Mouse (Mus musculus) thymus, postnatal 36 days (tissue): ENCODE data around the gene Miox.

ENCODE experiments used
- DNase-seq, 2 experiments: peaks; one replicate each; pipeline ENCODE4 v3.0.0; 2022; ENCODE audit warnings: mixed read lengths in 2 of 2

Miox gene

DNA sequence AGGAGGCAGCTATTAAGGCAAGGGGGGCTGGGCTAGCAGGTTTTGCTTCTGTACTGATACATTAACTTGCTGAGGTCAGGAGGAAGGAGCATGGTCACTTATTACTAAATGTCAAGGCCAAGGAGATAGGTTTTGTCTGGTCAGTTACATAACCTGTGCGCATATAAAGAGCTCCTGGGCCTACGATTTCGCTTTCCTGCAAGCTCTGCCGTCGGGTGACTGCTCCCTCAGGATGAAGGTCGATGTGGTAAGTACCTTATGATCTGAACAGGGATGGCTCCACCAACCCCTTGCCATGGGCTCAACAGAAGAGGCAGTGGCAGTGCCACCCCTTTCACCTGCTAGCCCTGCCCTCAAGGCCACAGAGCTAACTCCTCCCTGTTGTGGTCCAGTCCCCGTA lies at the start of gene Miox:
Gene Miox (plus strand): TSS at position 128 of the 400 bp plus-strand sequence.
- DNase-seq, result no peak

DNA sequence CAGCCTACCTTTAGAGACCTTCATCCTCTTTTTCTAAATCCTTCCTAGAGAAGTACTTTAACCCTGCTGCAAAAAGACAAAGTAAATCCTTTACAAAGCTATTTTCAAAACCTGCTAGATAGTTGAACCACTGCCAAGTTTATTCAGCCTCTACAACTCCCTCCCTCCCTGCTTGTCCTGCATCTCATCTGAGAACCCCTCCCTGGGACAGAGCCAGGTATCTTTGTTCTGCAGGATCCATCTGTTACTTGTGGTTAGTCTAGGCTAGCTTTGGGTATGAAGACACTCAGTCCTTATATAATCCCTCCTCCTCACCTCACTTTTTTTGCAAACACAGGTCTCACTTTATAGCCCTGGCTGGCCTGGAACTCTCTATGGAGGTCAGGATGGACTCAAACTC lies 49.2 kb upstream of the Miox start:
- no peak for DNase-seq

DNA sequence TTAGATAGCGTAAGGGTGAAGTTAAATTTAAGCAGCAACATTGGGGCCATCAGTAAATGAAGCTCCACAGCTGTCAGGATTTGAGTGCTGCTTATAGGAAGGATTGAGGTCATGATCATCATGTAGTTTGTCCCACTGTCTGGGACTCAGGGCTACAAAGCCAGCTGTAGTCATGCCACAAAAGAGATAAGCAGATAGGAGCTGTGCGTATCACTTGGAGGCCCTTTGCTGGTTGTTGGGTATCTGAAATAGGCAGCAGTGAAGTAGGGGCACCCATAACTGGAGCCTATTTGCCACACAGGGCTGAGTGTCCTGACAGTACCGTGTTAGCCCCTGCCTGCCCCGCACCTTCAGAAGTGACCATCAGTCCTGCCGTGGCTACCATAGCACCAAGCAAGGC lies 48.7 kb upstream of the Miox start:
- no peak for DNase-seq

DNA sequence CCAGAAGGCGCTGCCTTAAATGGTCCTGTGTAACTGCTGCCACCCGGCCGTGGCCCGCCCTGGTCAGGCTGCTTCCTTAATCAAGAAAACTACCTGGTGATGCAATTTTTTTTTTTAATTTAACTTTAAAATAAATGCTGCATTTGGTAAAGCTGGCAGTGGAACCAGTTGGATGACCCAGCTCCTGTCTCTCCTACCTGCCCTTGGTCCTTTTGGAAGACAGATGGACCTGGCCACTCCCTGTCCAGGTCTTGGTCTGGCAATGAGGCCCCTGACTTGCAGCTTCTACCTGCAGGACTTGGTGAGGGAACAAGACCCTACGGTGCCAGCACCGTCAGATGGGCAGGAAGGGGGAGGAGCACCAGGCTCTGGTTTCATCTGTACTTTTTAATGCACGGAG lies 48.1 kb upstream of the Miox start:
- peak in 1 of 2 experiments; percentile 56 for DNase-seq

DNA sequence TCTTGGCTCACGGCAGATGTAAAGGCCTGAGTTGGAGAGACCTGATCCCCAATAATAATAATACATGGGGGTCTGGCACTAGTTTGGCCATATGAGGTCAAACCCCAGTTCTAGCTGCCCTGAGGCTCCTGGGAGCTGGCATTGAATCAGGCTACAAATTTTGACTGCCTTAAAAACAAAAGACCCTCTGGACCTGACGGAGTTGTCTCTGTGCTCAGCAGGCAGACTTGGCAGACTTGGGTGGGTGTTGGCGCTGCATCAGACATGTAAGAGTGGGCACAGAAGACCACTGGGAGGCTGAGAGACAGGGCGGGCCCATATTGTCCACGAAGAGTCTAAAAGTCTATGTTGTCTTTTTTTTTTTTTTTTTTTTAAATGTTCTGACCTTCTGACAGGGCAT lies 47.6 kb upstream of the Miox start:
- no peak for DNase-seq

DNA sequence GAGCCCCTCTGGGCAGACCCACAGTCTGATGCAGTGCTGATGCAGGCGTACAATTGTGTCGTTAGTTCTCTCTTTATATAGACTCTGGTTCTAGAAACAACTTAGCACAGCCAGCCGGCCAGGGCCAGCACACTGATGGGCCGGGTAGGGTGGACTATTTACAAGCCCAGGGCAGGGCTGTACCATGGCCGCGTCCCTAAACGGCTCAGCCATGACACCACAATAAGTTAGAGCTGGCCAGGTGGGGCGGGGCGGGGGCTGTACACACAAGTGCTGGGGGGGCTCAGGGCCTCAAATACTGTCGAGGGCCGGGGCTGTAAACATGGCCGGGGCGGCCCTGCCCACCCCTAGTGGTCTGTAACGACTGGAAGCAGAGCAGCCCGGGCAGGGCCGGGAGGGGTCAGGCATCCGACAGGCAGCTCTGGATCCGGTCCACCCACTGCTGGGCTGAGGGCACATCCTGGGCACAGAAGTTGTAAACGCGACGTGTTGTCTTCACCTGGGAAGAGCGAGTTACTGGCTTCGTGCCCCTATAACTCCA lies 45.9 kb upstream of the Miox start:
- no peak for DNase-seq

DNA sequence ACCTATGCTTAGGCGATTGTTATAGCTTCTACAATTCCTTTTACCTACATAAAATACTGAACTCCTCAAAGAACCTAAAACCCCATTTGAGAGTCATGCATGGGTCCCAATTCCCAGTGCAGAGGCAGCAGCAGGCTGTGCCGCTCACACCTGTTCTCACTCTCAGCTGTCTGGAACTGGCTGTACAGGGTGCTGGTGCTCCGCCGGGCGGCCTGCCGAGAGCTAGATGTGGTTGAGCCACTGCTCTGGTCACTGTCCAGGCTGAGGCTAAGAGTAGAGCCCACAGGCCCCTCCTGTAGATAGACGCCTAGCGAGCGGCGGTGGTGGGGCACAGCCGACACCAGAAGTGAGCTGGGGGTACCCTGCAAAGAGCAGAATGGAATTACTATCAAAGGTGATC lies 44.7 kb upstream of the Miox start:
- DNase-seq, result no peak

DNA sequence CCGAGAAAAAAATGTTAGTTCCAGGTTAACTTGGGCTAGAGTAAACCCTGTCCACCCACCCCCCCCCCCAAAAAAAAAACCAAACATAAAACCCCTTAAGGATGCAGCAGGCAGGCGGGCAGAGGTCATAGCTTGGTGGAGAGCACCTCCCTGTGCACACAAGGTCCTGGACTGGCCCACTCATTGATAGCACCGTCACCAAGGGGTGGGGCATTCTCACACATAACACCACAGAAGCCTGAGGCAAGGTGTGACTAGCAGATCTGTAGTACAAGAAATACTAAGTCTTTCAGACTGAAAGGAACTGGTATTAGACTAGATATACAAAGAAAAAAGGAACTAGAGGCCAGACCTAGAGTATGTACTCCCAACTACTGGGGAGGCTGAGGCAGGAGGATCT lies 42.7 kb upstream of the Miox start:
- DNase-seq, result no peak

DNA sequence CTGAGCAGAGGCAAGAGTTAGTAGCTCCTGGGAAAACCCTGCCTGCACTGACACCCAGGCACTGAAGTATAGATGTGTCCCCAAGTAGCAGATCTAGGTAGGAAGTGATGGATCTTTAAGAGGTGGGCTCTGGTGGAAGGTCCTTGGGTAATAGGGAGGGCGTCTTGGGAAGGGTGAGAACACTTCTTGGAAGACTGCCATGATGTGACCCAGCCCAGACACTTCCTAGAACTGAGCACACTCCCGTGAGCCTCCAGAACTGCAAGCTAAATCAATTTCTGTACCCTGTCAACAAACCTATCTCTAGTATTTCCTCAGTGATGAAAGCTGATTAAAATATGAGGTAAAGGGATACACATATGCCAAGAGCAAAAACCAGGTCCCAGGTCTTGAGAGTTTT lies 41.4 kb upstream of the Miox start:
- DNase-seq, result no peak

DNA sequence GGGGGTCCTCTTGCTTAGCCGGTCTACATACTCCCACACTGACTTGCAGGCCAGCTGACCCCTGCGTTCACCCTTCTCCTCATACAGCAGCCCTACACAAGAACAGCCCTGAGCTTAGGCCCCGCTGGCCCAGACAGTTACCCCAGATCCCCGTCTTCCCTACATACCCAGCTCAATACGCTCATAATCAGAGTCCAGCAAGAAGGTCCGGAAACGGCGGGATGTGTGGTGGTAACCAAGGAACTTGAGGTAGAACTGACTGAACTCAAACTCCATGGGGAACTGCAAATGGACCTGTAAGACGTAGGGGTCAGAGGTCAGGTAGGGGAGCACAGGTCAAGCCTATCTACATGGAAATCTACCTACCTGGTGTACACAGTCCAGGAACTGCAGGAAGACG lies 40.4 kb upstream of the Miox start:
- no peak for DNase-seq

DNA sequence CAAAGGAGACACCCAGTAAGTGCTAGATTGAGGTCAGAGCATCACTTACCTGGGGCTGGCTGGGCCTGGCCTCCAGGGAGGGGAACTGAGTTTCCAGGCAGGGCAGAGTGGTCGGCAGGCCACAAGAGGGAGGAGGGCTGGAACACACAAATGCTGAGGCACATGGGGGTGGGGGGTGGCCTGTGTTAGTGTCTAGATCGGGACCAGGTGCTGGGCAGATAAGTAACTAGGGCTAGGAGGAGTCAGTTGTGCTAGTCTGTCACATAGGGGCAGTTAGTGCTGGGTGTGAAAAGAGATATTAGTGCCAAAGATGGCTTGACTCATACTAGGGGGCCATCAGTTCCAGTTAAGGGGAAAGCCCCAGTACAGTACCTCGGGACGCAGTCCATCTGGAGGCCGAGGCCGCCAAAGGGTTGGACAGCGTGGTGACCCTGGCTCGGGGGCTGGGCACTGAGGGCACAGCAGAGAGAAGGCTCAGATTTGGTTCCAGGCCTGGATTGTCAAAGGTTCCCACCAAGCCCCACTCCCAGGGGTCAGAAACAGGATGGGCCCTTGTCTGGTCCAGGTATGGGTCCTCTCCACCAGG lies 38.5 kb upstream of the Miox start:
- no peak for DNase-seq

DNA sequence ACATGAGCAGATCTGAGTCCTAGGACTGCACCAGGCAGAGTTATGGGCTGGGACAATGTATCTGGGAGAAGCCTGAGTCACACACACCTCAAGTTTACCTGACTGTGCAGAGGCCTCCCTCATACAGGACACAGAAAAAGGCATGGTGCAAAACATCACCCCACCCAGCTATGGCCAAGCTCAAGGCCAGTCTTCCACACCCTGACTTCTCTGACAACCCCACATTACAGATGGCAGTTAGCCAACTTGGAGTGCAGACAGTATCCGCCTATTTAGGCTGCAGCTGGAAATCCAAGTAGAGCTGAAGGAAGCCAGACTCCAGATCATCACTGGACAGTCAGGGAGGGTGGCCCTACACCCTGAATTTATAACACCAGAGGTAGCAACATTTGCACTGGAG lies 37.7 kb upstream of the Miox start:
- no peak for DNase-seq

DNA sequence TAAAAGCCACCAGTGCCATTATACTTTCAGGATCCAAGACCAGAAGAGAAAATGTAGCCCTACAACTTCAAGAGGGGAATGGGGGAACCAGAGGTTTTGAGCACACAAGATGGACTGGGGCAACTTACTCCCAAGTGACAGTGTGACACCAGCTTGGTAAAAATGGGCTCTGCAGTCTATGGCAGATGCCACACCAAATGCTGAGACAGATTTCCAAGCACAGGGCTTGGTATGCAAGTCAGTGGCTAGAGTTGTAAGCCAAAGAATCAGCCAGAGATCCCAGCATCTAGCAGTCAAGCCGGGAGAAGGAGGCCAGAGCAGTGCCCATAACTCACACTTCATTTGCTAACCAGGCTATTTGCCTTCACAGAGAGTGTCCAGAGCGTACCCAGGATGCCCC lies 36.5 kb upstream of the Miox start:
- DNase-seq, result no peak

DNA sequence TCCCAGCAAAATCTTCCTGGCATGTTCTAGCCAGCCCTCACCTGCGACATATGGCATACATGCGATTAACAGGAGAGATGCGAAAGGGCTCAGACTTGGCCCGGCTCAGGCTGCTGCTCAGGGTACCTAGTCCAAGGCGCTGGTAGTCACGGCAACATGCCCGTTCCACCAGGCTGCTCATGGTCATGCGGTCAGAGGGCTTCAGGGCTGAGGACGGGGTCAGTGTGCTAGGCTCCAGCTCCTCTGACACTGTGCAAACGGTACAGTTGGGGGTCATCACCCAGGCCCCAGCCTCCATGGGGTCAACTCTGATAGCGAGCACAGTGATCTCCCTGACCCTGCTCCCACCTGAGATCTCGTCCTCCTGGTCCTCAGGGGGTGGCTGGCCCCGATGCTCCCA lies 34.0 kb upstream of the Miox start:
- DNase-seq, result no peak

DNA sequence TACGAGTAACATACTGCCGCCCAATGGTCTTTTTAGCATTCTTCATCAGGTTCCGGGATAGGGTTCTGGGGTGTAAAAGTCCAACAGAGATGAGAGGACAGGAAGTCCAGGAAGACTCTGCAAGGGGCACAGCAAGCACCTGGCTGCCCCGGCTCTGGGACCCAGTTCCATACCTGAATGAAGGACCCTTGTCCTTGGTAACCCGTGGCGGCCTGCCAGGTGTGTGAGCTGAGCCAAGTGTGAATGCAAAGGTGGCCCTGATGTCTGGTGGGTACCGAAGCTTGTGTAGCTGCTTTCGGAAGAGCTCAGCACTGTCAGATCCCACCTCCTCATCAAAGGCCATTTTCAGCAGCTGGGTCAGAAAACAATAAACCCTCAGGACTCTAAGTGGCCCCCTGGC lies 33.6 kb upstream of the Miox start:
- DNase-seq, result no peak

DNA sequence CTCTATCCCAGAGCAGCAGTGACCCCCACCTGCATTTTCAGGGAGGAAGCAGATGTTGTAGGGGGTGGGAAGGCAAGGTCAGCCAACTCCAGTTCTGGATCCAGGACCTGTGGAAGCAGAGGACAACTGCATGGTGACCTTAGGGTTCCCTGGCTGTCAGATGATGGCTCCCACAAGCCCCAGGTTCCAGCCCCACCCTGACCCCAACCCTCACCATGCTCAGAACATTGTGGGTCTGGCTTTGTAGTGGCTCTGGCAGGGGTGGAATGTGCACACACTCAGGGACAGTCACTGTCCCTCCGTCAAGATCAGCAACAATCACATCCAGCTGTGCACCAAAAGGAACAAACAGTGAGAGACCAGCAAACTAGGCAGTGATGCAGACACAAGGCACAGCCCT lies 28.2 kb upstream of the Miox start:
- DNase-seq, result no peak

DNA sequence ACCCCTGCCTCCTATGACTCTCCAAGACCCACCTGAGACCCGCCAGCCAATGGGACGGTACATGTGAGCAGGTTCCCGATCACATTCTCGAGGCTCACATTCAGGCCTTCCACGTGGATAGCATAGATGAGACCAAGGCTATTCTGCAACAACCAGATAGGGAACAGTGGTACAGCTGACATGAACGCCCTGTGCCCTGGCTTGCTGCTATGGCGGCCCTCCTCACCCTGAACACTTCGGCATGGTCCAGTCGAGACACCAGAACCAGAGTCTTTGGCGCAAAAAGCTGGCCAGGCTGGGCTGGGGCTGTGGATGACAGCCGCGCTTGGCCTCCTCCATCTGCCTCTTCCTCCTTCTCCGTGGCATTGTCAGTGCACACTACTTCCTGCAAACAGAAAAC lies 26.7 kb upstream of the Miox start:
- no peak for DNase-seq

DNA sequence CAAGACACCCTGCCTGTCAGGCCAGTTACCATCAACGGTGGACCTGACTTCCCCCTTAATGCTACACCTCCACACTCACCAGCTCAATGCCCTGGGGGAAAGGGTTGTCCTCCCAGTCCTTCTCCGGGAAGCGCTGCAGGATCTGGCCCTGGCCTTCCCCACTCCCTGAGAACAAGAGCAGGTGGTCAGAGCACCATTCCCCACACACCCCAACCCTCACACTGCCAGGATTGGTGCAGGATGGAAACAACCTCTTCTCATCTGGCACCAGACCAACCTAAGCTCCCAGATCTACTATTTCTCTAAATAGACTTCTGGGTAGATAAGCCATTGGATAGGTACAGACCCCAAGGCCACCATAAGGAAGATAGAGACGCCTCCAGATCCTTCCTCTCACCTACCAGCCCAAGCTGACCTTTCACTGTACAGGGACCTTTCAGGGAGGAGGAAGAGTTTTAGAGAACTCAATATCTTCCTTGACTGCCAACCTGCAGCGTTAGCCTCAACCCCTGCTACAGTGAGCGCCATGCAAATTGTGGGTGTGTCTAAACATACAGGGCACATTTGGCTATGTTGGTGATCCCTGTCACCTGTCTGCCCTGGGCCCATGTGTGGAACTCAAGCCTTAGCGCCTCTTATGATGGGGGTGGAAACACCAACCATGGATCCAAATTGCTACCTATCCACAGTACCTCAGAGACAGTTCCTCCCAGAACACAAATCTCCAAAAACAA lies 25.6 kb upstream of the Miox start:
- DNase-seq, result peak in 1 of 2 experiments; percentile 26

DNA sequence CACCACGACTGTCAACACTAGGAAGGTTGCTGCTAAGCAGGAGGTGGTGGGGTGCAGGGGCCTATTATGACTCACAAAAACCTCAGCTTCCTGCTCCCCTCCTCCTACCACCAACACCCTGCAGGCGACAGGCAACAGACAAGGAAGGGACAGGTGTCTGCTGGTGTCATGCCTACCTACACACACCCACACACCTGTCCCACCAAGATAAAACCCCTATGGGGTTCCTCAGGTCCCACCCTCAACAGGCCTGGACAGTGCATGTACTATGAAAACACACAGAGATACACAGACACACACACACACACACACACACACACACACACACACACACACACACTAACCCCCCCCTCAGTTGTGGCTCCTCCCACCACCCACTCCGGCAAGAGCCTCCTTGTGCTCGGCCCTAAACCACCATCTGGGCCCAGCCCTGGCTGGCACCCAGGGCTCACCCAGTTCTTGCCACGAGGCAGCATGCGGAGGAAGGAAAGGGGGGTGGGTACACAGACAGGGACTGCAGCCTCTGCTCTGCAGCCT lies 24.2 kb upstream of the Miox start:
- peak; percentile 80 to 88 for DNase-seq

DNA sequence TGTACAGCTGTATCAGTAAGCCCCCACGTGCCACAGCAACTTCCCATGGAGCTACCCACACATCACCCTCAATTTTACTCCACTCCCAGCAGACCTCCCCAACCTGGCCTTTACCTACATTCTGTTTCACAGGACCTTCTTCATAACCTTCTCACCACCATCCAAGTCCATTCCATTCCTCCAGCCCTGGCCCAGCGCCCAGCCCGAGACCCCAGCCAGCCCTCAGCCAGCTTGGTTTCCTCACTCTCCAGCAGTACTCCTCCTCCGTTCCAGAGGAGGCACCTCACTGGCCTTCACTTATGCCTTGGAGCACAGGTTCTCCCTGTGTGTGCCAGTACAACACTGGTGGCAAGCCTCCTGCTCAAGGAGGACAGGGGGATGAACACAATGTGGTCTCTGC lies 20.8 kb upstream of the Miox start:
- no peak for DNase-seq

DNA sequence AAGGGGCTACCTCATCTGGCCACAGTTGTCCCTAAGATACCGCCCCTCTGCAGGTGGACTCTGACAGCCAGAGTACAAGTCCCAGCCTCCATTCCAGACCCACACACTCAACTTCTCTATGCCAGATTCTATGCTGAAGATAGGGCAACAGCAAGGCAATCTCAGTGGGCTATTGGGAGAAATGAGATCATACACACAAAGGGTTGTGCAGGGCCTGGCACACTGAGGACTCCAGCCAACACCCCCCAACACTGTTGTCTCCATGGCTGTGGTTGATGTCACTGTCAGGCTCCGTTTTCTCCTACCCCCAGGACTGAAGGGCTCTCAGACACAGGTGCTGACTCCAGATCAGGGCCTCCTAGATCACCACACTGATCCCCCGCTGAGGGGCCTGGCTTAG lies 20.1 kb upstream of the Miox start:
- no peak for DNase-seq

DNA sequence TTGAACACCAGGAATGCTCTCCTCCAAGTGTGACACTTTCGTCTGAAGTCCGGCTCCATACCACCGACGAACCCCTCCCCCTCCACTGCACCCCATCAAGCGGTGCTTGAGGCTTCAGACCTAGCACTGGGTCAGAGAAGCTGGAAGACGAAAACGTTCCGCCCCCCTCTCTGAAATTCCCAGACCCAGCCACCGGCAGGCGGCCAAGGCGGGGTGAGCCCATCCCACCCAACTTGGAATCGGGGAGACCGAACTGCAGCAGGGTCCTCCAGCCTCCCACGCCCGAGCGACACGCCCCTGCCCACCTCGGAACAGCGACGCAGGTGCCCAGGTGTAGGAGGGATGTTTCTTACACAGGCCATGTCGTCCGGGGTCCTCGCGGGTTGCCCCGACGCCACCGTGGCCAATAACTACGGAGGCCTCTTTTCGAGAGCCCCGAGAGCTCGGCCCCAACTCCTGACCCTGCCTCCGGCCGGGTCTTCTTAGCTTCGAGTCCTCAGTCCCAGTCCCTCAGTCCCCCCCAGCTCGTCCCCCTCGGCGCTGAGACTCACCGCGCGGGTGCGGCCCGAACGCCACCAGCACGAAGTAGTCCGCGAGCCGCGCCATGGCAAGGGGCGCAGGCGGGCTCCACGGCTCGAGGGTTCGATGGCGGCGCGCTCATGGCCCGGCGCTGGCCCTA lies 19.5 kb upstream of the Miox start:
- peak in 1 of 2 experiments; percentile 57 for DNase-seq

DNA sequence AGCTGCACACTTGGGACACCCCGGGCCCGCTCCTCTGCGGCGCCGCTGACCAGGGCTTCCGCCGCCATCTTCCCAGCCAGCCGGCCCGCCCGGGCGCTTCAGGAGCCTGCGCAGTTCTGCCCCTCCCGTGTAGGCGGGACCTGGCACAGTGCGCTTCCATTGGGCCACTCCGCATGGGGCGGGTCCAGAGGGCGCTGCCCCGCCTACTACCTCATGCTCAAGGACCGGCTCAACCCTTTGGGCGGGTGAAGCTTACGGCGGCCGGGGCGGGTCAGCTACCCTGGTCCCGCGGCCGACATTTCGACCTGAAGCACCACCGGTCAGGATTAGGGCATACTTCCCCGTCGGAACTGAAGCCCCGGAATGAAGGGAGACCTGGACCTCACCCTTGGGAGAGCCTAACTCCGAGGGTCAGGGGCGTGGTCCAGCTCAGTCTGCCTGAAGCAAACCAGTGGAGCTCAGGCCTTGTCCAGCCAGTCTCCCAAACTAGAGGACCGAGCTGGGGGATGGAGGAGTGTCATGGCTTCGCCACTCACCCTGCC lies 18.9 kb upstream of the Miox start, which contains the start of gene Sbf1:
Gene Sbf1 (minus strand): TSS at position 122 of the 542 bp plus-strand sequence.
- peak; percentile 95 to 97 for DNase-seq
